Comparison of ENCODE assay signal across 10 mouse cellular contexts in genomic region chr14:122462689-122463079, GRCm38 (mm10). TPM values are rescaled to one million over a fixed set of nuclear protein-coding genes. Genes with fewer than 3 reads are reported as not detected.
DNase-seq lines count a peak whose midpoint lies in the region; ATAC-seq lines count a peak whose summit lies in the region.
"Had no signal": no experiment of that assay in that cellular context is flagged by ENCODE, and none has a peak within 500 bp of the region (broad histone marks: within the 10 kb centered on the region; RNA-seq: fewer than 3 reads in every experiment).

No protein-coding gene starts in this region.

- peak overlapping the region; percentile 42 for H3K4me3 ChIP-seq in midbrain, embryonic 15.5 days

- 11% methylated on average over 17 of the region's 17 CpGs for whole genome bisulfite sequencing in midbrain, embryonic 15.5 days

- no peaks in the 10 kb centered on the region for H3K36me3 ChIP-seq in midbrain, embryonic 15.5 days (replicated peaks)

- intact Hi-C loops in gastrocnemius, postnatal 36 days (cut with DNase I): no loop called here

- peaks cover 22% of the 10 kb centered on the region for H3K4me1 ChIP-seq in midbrain, embryonic 15.5 days

- H3K27ac ChIP-seq in midbrain, embryonic 15.5 days: peak overlapping the region; percentile 85; the same call in 1 of the 2 replicates
- H3K27ac ChIP-seq: liver, embryonic 14.5 days had no signal

- peak overlapping the region; percentile 58 for H3K4me2 ChIP-seq in midbrain, embryonic 15.5 days

- DNase-seq in MEL-GATA-1-ER (ENCODE audit: extremely low read depth, low read depth): peak; percentile 34
- peak; percentile 59 to 67 for DNase-seq in cerebellum, postnatal 25 days
- peak; percentile 37 for DNase-seq in forelimb bud, embryonic 11.5 days (ENCODE audit: low read depth, low spot score)
- DNase-seq in right cerebral cortex, adult 2 months (ENCODE audit: low spot score in 2 of 2): no peak
- no peak for DNase-seq in gastrocnemius, postnatal 36 days
- DNase-seq: thymus, postnatal 25 days had no signal

- ATAC-seq in midbrain, embryonic 15.5 days (replicated peaks): no peak
- no peak for ATAC-seq in megakaryocyte progenitor cell, adult 5-6 weeks (replicated peaks; ENCODE audit: poor library complexity)

- peaks cover 48% of the 10 kb centered on the region for H3K27me3 ChIP-seq in midbrain, embryonic 15.5 days (replicated peaks)

- H3K9me3 ChIP-seq in midbrain, embryonic 15.5 days: no peaks in the 10 kb centered on the region

- H3K9ac ChIP-seq in midbrain, embryonic 15.5 days: peak overlapping the region; percentile 38
- H3K9ac ChIP-seq: liver, embryonic 14.5 days had no signal

RNA-seq across cellular contexts. Expression of gene Zic5, which starts 2.8 kb away (rescaled TPM):
- 13.0 and 14.0 TPM in 2 replicates for polyA plus RNA-seq in midbrain, embryonic 15.5 days (2015; fragmentation: Nextera tagmentation; extraction: Ambion mirVana)
- not detected in 2 replicates for total RNA-seq in megakaryocyte progenitor cell, adult 5-6 weeks (2015)
- not detected in 2 replicates for total RNA-seq in megakaryocyte progenitor cell, adult 5-6 weeks (2017)
- not detected for total RNA-seq in gastrocnemius, postnatal 36 days (2021)
- total RNA-seq: hematopoietic stem cell, adult 5-6 weeks had no signal
- polyA plus RNA-seq: liver, embryonic 14.5 days had no signal

RNA-seq across cellular contexts. Expression of gene Gm5089, which starts 11.8 kb away (rescaled TPM):
- polyA plus RNA-seq in midbrain, embryonic 15.5 days (2015; fragmentation: Nextera tagmentation; extraction: Ambion mirVana): 0.91 and 1.1 TPM in 2 replicates
- total RNA-seq in megakaryocyte progenitor cell, adult 5-6 weeks (2015): not detected in 2 replicates
- not detected in 2 replicates for total RNA-seq in megakaryocyte progenitor cell, adult 5-6 weeks (2017)
- total RNA-seq in gastrocnemius, postnatal 36 days (2021): not detected
- total RNA-seq: hematopoietic stem cell, adult 5-6 weeks had no signal
- polyA plus RNA-seq: liver, embryonic 14.5 days had no signal

RNA-seq across cellular contexts. Expression of gene Zic2, which starts 12.6 kb away (rescaled TPM):
- polyA plus RNA-seq in midbrain, embryonic 15.5 days (2015; fragmentation: Nextera tagmentation; extraction: Ambion mirVana): 9.6 and 9.9 TPM in 2 replicates
- not detected in 2 replicates for total RNA-seq in megakaryocyte progenitor cell, adult 5-6 weeks (2015)
- total RNA-seq in megakaryocyte progenitor cell, adult 5-6 weeks (2017): not detected in 2 replicates
- total RNA-seq in gastrocnemius, postnatal 36 days (2021): not detected
- total RNA-seq: hematopoietic stem cell, adult 5-6 weeks had no signal

RNA-seq across cellular contexts. Expression of gene Gm10837, which starts 27.7 kb away (rescaled TPM):
- 0.51 and 0.77 TPM in 2 replicates for polyA plus RNA-seq in midbrain, embryonic 15.5 days (2015; fragmentation: Nextera tagmentation; extraction: Ambion mirVana)
- total RNA-seq in megakaryocyte progenitor cell, adult 5-6 weeks (2015): not detected in 2 replicates
- total RNA-seq in megakaryocyte progenitor cell, adult 5-6 weeks (2017): not detected in 2 replicates
- total RNA-seq in gastrocnemius, postnatal 36 days (2021): not detected
- total RNA-seq: hematopoietic stem cell, adult 5-6 weeks had no signal
- polyA plus RNA-seq: liver, embryonic 14.5 days had no signal

Comparison
In these comparisons a context has a peak if more than half of its experiments do, and no peak if none do; other contexts are left out.
1. DNase-seq: peak in MEL-GATA-1-ER (single experiment), cerebellum, postnatal 25 days (2 of 2) and forelimb bud, embryonic 11.5 days (single experiment); none in right cerebral cortex, adult 2 months (0 of 2) and gastrocnemius, postnatal 36 days (0 of 2).